Mouse (Mus musculus): ENCODE results near the gene Slc43a1. TPM values are rescaled to one million over a fixed set of nuclear protein-coding genes. Genes with fewer than 3 reads are reported as not detected.
"Not testable (repeated sequence)": the region's sequence is repeated elsewhere in the genome, so short reads cannot be mapped to it uniquely, and the experiment has no call there.

Slc43a1 gene
- total RNA-seq (2021): under 1 TPM; 0.18 to 0.69 TPM

GRCm38 (mm10) chr2:84838593-84838949, at the start of gene Slc43a1:
Slc43a1 (plus strand) TSS chr2:84838850.
- intact Hi-C loops (cut with DNase I): no loop called here
- DNase-seq (ENCODE audit: low spot score in 2 of 2): no peak

- no peak for DNase-seq (ENCODE audit: low spot score in 2 of 2)
- intact Hi-C loops (cut with DNase I): no loop called here
Measured at GRCm38 (mm10) chr2:84790418-84790817, 48.2 kb upstream of the Slc43a1 start.

GRCm38 (mm10) chr2:84792516-84792915, 46.1 kb upstream of the Slc43a1 start:
- no peak for DNase-seq (ENCODE audit: low spot score in 2 of 2)
- intact Hi-C loops (cut with DNase I): no loop called here

GRCm38 (mm10) chr2:84793154-84793553, 45.5 kb upstream of the Slc43a1 start:
- intact Hi-C loops (cut with DNase I): no loop called here
- no peak for DNase-seq (ENCODE audit: low spot score in 2 of 2)

GRCm38 (mm10) chr2:84793871-84794270, 44.8 kb upstream of the Slc43a1 start:
- intact Hi-C loops (cut with DNase I): no loop called here
- no peak for DNase-seq (ENCODE audit: low spot score in 2 of 2)

GRCm38 (mm10) chr2:84797833-84798492, 40.7 kb upstream of the Slc43a1 start:
- peak; percentile 86 to 90 for DNase-seq (ENCODE audit: low spot score in 2 of 2)
- intact Hi-C loops (cut with DNase I): loop anchor here (1.0 to 5.0 kb wide), 4 partner anchors 63 to 346 kb away; partner anchors contain the start of genes Selenoh, Ypel4 and Zdhhc5

- intact Hi-C loops (cut with DNase I): loop anchor here (1.0 to 5.0 kb wide), 4 partner anchors 64 to 346 kb away; partner anchors contain the start of genes Selenoh, Ypel4 and Zdhhc5
- DNase-seq (ENCODE audit: low spot score in 2 of 2): peak; percentile 61 to 77
Measured at GRCm38 (mm10) chr2:84798493-84798921, 40.1 kb upstream of the Slc43a1 start, which contains the start of gene Ube2l6. Ube2l6 (plus strand) TSS chr2:84798828.

- intact Hi-C loops (cut with DNase I): loop anchor here (2.0 to 5.0 kb wide), 3 partner anchors 64 to 347 kb away; partner anchors contain the start of genes Ypel4 and Zdhhc5
- peak; percentile 71 to 74 for DNase-seq (ENCODE audit: low spot score in 2 of 2)
Measured at GRCm38 (mm10) chr2:84799041-84799561, 39.5 kb upstream of the Slc43a1 start.

- intact Hi-C loops (cut with DNase I): no loop called here
Measured at GRCm38 (mm10) chr2:84800304-84800703, 38.3 kb upstream of the Slc43a1 start.

GRCm38 (mm10) chr2:84801223-84801622, 37.4 kb upstream of the Slc43a1 start:
- intact Hi-C loops (cut with DNase I); DNase-seq (ENCODE audit: low spot score in 2 of 2): not testable (repeated sequence)

More at GRCm38 (mm10) chr2:84800304-84800703, 38.3 kb upstream of the Slc43a1 start:
- no peak for DNase-seq (ENCODE audit: low spot score in 2 of 2)

- intact Hi-C loops (cut with DNase I): no loop called here
- DNase-seq (ENCODE audit: low spot score in 2 of 2): no peak
Measured at GRCm38 (mm10) chr2:84803963-84804362, 34.7 kb upstream of the Slc43a1 start.

GRCm38 (mm10) chr2:84806546-84806945, 32.1 kb upstream of the Slc43a1 start:
- no peak for DNase-seq (ENCODE audit: low spot score in 2 of 2)
- intact Hi-C loops (cut with DNase I): no loop called here

- DNase-seq (ENCODE audit: low spot score in 2 of 2): no peak
- intact Hi-C loops (cut with DNase I): no loop called here
Measured at GRCm38 (mm10) chr2:84809330-84809729, 29.3 kb upstream of the Slc43a1 start.

- intact Hi-C loops (cut with DNase I): no loop called here
- DNase-seq (ENCODE audit: low spot score in 2 of 2): no peak
Measured at GRCm38 (mm10) chr2:84810526-84810885, 28.1 kb upstream of the Slc43a1 start.

- intact Hi-C loops (cut with DNase I): no loop called here
Measured at GRCm38 (mm10) chr2:84810886-84811577, 27.6 kb upstream of the Slc43a1 start.

GRCm38 (mm10) chr2:84811880-84812279, 26.8 kb upstream of the Slc43a1 start:
- DNase-seq (ENCODE audit: low spot score in 2 of 2): no peak
- intact Hi-C loops (cut with DNase I): no loop called here

More at GRCm38 (mm10) chr2:84810886-84811577, 27.6 kb upstream of the Slc43a1 start:
- DNase-seq (ENCODE audit: low spot score in 2 of 2): peak; percentile 85 to 93

GRCm38 (mm10) chr2:84812676-84813075, 26.0 kb upstream of the Slc43a1 start:
- intact Hi-C loops (cut with DNase I): no loop called here
- no peak for DNase-seq (ENCODE audit: low spot score in 2 of 2)

- peak in 1 of 2 experiments; percentile 86 for DNase-seq (ENCODE audit: low spot score in 2 of 2)
- intact Hi-C loops (cut with DNase I): no loop called here
Measured at GRCm38 (mm10) chr2:84819861-84820260, 18.8 kb upstream of the Slc43a1 start.

- intact Hi-C loops (cut with DNase I): no loop called here
- DNase-seq (ENCODE audit: low spot score in 2 of 2): no peak
Measured at GRCm38 (mm10) chr2:84822552-84822951, 16.1 kb upstream of the Slc43a1 start, which contains the start of gene Smtnl1. Smtnl1 (minus strand) TSS chr2:84822652.

GRCm38 (mm10) chr2:84823237-84823636, 15.4 kb upstream of the Slc43a1 start:
- DNase-seq (ENCODE audit: low spot score in 2 of 2): no peak
- intact Hi-C loops (cut with DNase I): no loop called here
